Mouse (Mus musculus): ENCODE measurements around the gene Pkig. TPM values are rescaled to one million over a fixed set of nuclear protein-coding genes. Genes with fewer than 3 reads are reported as not detected.
"Not testable (repeated sequence)": the region's sequence is repeated elsewhere in the genome, so short reads cannot be mapped to it uniquely, and the experiment has no call there.

Gene Pkig
- total RNA-seq (2021), result 44.2 and 46.9 TPM in 2 replicates
- long read RNA-seq, experiment 1, transcript Pkig-209 (3 exons, 983 nt), result minor isoform, 9 of 108 reads
- long read RNA-seq, experiment 1, transcript Pkig-201 (4 exons, 1,036 nt), result major isoform, 69 of 108 reads
- long read RNA-seq, experiment 1, transcript Pkig-204 (4 exons, 762 nt), result minor isoform, 5 of 108 reads
- long read RNA-seq, experiment 1, partial matches to known transcripts, result 12 of 108 reads
- long read RNA-seq, experiment 1, other reads (novel, unspliced or antisense), result 10 of 108 reads
- long read RNA-seq, experiment 2, transcript Pkig-209 (3 exons, 983 nt), result minor isoform, 9 of 81 reads
- long read RNA-seq, experiment 2, transcript Pkig-201 (4 exons, 1,036 nt), result major isoform, 46 of 81 reads
- long read RNA-seq, experiment 2, partial matches to known transcripts, result 14 of 81 reads
- long read RNA-seq, experiment 2, other reads (novel, unspliced or antisense), result 7 of 81 reads

GRCm38 (mm10) chr2:163657975-163658886, at the start of gene Pkig:
Gene Pkig, plus strand, starts transcription at chr2:163658386.
- peak; percentile 94 for DNase-seq

GRCm38 (mm10) chr2:163609281-163609975, 48.8 kb upstream of the Pkig start:
- peak; percentile 51 for DNase-seq

- DNase-seq, result no peak
Observed at GRCm38 (mm10) chr2:163611176-163611575, 47.0 kb upstream of the Pkig start.

- DNase-seq, result no peak
Observed at GRCm38 (mm10) chr2:163613206-163613605, 45.0 kb upstream of the Pkig start.

GRCm38 (mm10) chr2:163613990-163614389, 44.2 kb upstream of the Pkig start:
- DNase-seq, result no peak

GRCm38 (mm10) chr2:163615401-163615800, 42.8 kb upstream of the Pkig start:
- no peak for DNase-seq

GRCm38 (mm10) chr2:163615906-163616651, 42.1 kb upstream of the Pkig start:
- DNase-seq, result no peak

GRCm38 (mm10) chr2:163616652-163617227, 41.4 kb upstream of the Pkig start:
- DNase-seq, result peak; percentile 2

GRCm38 (mm10) chr2:163617232-163617863, 40.8 kb upstream of the Pkig start:
- DNase-seq, result peak; percentile 7

GRCm38 (mm10) chr2:163617874-163618273, 40.3 kb upstream of the Pkig start:
- no peak for DNase-seq

GRCm38 (mm10) chr2:163620451-163620850, 37.7 kb upstream of the Pkig start:
- no peak for DNase-seq

GRCm38 (mm10) chr2:163621401-163621800, 36.8 kb upstream of the Pkig start:
- DNase-seq, result not testable (repeated sequence)

GRCm38 (mm10) chr2:163631223-163631622, 27.0 kb upstream of the Pkig start:
- no peak for DNase-seq

- no peak for DNase-seq
Observed at GRCm38 (mm10) chr2:163631715-163632114, 26.5 kb upstream of the Pkig start.

GRCm38 (mm10) chr2:163634211-163634610, 24.0 kb upstream of the Pkig start:
- no peak for DNase-seq

GRCm38 (mm10) chr2:163636057-163636456, 22.1 kb upstream of the Pkig start:
- no peak for DNase-seq

- DNase-seq, result no peak
Observed at GRCm38 (mm10) chr2:163637655-163638266, 20.4 kb upstream of the Pkig start.

GRCm38 (mm10) chr2:163640493-163640892, 17.7 kb upstream of the Pkig start:
- DNase-seq, result no peak

- DNase-seq, result no peak
Observed at GRCm38 (mm10) chr2:163641681-163642080, 16.5 kb upstream of the Pkig start.

Measured in adrenal gland, postnatal 14 days (tissue).